Mouse (Mus musculus) cerebellum, adult 2 months (tissue): ENCODE measurements around the gene Galnt3. TPM values are rescaled to one million over a fixed set of nuclear protein-coding genes. Genes with fewer than 3 reads are reported as not detected.

ENCODE experiments used
- DNase-seq, 2 experiments: peaks; one replicate each; pipeline ENCODE4 v3.0.0; 2021
- H3K27ac ChIP-seq: fragments of 200-500 bp; 2 replicates; pipeline ENCODE4 v1.5.1; 2012; ENCODE audit warnings: low read length, control low read depth, inconsistent platforms; ENCODE audit not compliant: insufficient read depth
- H3K27me3 ChIP-seq: fragments of 200-500 bp; 2 replicates; pipeline ENCODE4 v1.6.1; 2012; ENCODE audit warnings: inconsistent platforms, mild to moderate bottlenecking, low read length, moderate library complexity; ENCODE audit not compliant: control insufficient read depth, insufficient read depth
- H3K4me1 ChIP-seq: fragments of 200-500 bp; 2 replicates; pipeline ENCODE4 v1.6.1; 2011; ENCODE audit warnings: low read length; ENCODE audit not compliant: control insufficient read depth, insufficient read depth
- H3K4me3 ChIP-seq: fragments of 200-500 bp; replicated peaks from 2 replicates; pipeline ENCODE3; 2011; ENCODE audit warnings: mild to moderate bottlenecking, low read depth, low read length, control low read depth; ENCODE audit not compliant: insufficient read depth
- CTCF ChIP-seq: fragments of 200-500 bp; IDR thresholded peaks from 2 replicates; pipeline ENCODE4 v1.5.1; 2011; ENCODE audit warnings: low read depth, mild to moderate bottlenecking, control low read depth, low read length, moderate library complexity, borderline replicate concordance; ENCODE audit not compliant: insufficient read depth
- POLR2A ChIP-seq: fragments of 200-500 bp; IDR thresholded peaks from 2 replicates; pipeline ENCODE4 v1.6.1; 2011; ENCODE audit warnings: low read length, control low read depth, borderline replicate concordance; ENCODE audit not compliant: insufficient read depth
- WGBS: fragments of 180-500 bp; shearing (Covaris S2); methylation state at CpG from one replicate; pipeline ENCODE4 v1.1.7; 2018; 5-methylcytosine and 5-hydroxymethylcytosine counted together
- polyA plus RNA-seq: library from polyadenylated mRNA; depleted of rRNA; stranded (reverse); fragments of >200 nt; gene quantifications from 2 replicates; pipeline ENCODE4 v1.2.3, GENCODE M21; 2012; rRNA removed

Gene Galnt3
- polyA plus RNA-seq: 0.33 and 0.41 TPM in 2 replicates

GRCm38 (mm10) chr2:66124591-66125271, at the start of gene Galnt3:
Gene Galnt3 (minus strand): TSS chr2:66124994.
- Histone ChIP-seq H3K4me3 (peak within 1 kb of the TSS; percentile 52), H3K27ac (no peak within 1 kb of the TSS), H3K4me1 (no peaks in the 10 kb centered on the region), H3K27me3 (no peaks in the 10 kb centered on the region)
- TF ChIP-seq POLR2A (no peak), CTCF (no peak)
- peak; percentile 15 to 23 for DNase-seq
- WGBS: 1% methylated on average over 70 of the region's 74 CpGs

GRCm38 (mm10) chr2:66173134-66173533, 48.3 kb upstream of the Galnt3 start:
- Histone ChIP-seq H3K27me3 (no peaks in the 10 kb centered on the region), H3K4me3 (no peak overlapping the region), H3K27ac (no peak overlapping the region), H3K4me1 (peaks cover 4% of the 10 kb centered on the region; the same call in 1 of the 2 replicates)
- 55% methylated on average over 5 of the region's 5 CpGs for WGBS
- no peak for TF ChIP-seq POLR2A
- no peak for TF ChIP-seq CTCF
- DNase-seq: no peak

DNA sequence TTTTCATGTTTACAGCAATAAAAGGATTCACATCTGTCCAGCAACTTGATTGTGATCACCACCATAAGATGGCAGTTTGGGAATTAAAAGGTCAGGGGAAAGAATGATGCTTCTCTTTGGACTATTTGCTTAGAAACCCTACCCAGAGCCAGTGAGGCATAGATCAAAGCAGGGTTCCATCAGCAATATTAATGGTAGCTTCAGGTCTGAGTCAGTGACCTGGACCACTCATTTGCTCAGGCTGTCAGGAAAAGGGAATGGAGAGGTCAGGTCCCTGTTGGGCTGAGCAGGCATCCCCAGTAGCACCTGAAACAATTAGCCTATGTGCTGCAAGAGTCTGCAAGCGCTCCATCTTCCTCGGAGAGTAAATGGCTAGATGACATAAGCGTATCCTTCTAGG, 46.8 kb upstream of the Galnt3 start:
- 93% methylated on average over 3 of the region's 3 CpGs for WGBS
- no peak for TF ChIP-seq CTCF
- no peak for TF ChIP-seq POLR2A
- no peaks in the 10 kb centered on the region for H3K27me3 ChIP-seq
- DNase-seq: no peak
- H3K4me1 ChIP-seq: peaks cover under 1% of the 10 kb centered on the region; the same call in 1 of the 2 replicates
- no peak overlapping the region for H3K27ac ChIP-seq
- no peak overlapping the region for H3K4me3 ChIP-seq

GRCm38 (mm10) chr2:66170721-66171120, 45.9 kb upstream of the Galnt3 start:
- WGBS: 87% methylated on average over 11 of the region's 11 CpGs
- no peak for DNase-seq
- Histone ChIP-seq H3K4me3 (no peak overlapping the region), H3K27ac (no peak overlapping the region), H3K27me3 (no peaks in the 10 kb centered on the region), H3K4me1 (no peaks in the 10 kb centered on the region)
- TF ChIP-seq POLR2A (no peak), CTCF (no peak)

DNA sequence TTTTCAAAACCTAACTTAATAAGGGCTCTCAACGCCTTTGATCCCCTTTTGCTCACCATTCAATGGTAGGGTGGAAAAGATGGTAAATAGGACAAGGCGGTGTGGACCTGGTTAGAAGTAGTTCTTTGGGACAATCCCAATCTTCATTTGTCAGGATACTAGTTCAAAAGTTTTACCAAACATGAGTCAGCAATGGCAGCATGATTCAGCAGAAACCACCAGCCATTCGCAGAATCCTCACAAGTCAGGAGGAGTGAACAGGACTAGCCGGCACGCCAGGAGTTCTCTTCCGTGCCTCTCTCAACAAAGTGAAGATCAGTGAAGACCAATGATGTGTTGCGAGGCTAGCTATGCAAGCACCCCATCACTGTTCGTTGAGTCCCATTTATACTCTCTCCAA, 40.2 kb upstream of the Galnt3 start:
- WGBS: 96% methylated on average over 8 of the region's 8 CpGs
- Histone ChIP-seq H3K27ac (no peak overlapping the region), H3K4me3 (no peak overlapping the region), H3K27me3 (no peaks in the 10 kb centered on the region), H3K4me1 (no peaks in the 10 kb centered on the region)
- TF ChIP-seq CTCF (no peak), POLR2A (no peak)
- DNase-seq: no peak

DNA sequence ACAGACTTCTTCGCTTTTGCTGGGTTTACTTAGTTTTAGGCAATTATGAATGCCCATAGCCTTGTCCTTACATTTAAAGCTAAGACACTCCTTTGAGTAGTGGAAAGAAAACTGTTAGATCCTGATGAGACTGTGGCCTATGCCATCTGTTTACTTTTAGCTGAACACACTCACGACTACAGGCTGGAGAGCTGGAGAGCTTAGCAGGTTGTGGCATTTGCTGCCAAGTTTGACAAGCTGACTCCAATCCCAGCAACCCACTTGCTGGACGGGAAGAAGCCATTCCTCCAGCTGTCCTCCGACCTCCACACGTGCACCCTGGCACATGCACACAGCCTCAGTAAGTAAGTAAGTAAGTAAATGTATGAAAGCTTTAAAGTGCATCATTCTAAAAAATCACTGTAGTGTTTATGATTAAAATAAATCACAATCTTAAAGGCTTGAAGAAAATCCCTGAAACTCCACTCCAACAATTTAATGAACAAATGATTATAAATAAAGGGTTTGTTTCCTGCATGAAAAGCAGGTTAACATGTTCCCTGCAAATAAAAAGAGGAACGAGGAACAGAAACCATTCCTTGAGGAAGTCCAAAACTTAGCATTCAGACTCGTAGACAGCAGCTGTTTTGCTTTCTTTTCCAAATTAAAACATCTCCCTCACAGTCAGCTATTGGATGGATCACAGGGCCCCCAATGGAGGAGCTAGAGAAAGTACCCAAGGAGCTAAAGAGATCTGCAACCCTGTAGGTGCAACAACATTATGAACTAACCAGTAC, 33.5 kb upstream of the Galnt3 start:
- TF ChIP-seq POLR2A (no peak), CTCF (no peak)
- H3K27me3 ChIP-seq: no peaks in the 10 kb centered on the region
- no peaks in the 10 kb centered on the region; the same call in 1 of the 2 replicates for H3K4me1 ChIP-seq
- peak; percentile 29 to 72 for DNase-seq
- 24% methylated on average over 7 of the region's 7 CpGs for WGBS
- H3K27ac ChIP-seq: no peak overlapping the region
- H3K4me3 ChIP-seq: no peak overlapping the region

GRCm38 (mm10) chr2:66151436-66151835, 26.6 kb upstream of the Galnt3 start:
- DNase-seq: no peak
- no peak overlapping the region for H3K4me3 ChIP-seq
- no peaks in the 10 kb centered on the region for H3K27me3 ChIP-seq
- no peak overlapping the region for H3K27ac ChIP-seq
- TF ChIP-seq CTCF (no peak), POLR2A (no peak)
- H3K4me1 ChIP-seq: no peaks in the 10 kb centered on the region
- 79% methylated on average over 2 of the region's 2 CpGs for WGBS

DNA sequence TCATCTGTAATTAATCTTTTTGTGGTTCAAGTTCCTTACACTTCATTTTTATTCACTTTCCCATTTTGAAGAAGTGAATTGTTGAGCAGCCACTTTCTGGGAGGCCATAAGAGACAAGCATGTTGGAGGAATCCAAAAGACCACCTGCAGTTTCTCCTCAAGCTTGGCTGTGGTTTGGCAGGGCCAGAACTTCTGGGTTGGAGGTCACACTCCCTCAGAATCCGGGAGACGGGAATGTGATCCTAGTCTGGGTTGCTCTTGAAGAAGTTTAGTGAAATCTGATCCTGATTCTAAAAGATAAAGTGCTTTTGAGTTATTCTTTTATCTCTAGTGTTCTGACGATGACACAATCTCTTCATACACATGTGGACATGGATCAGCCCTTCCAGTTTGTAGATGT, 25.7 kb upstream of the Galnt3 start:
- TF ChIP-seq CTCF (no peak), POLR2A (no peak)
- Histone ChIP-seq H3K4me1 (no peaks in the 10 kb centered on the region), H3K27ac (no peak overlapping the region), H3K4me3 (no peak overlapping the region), H3K27me3 (no peaks in the 10 kb centered on the region)
- DNase-seq: no peak
- WGBS: 84% methylated on average over 3 of the region's 3 CpGs
